ENCODE assay signal across 17 mouse cellular contexts in the genomic region with DNA sequence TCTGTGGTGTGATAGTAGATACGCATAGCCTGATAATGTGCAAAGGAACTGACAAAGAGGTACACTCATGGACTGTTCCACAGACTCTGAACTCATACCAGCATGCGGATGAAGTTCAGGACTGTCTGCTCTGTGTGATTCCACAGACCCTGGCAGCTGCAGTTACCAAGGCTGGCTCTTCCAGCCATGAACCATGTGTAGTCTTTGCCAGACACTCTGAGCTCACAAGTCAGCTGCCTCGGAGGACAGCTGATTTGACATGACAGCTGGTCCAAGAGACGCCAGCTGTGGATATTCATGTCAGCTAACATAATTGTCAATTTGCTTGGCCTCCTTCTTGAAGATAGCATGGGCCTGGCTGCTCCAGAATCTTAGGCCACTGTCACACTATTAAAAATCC. TPM values are rescaled to one million over a fixed set of nuclear protein-coding genes. Genes with fewer than 3 reads are reported as not detected.
A peak's percentile ranks its signal among the peaks of the same experiment; 100 is the strongest.
DNase-seq lines count a peak whose midpoint lies in the region; ATAC-seq and TF ChIP-seq lines count a peak whose summit lies in the region.
"Had no signal": no experiment of that assay in that cellular context is flagged by ENCODE, and none has a peak within 500 bp of the region (broad histone marks: within the 10 kb centered on the region; RNA-seq: fewer than 3 reads in every experiment).

No protein-coding gene starts in this region.

- no peak for DNase-seq in forebrain, postnatal 0 days
- peak; percentile 80 for DNase-seq in midbrain, postnatal 0 days (ENCODE audit: low spot score)
- no peak for DNase-seq in urinary bladder, adult 2 months (ENCODE audit: low spot score)
- DNase-seq in frontal cortex, postnatal 14 days (ENCODE audit: low spot score in 2 of 2) = no peak
- no peak for DNase-seq in frontal cortex, adult 2 months (ENCODE audit: extremely low spot score in 1 of 2, low spot score in 1 of 2)
- DNase-seq: adrenal gland, postnatal 14 days; cerebellum, adult 9-11 months; right cerebral cortex, postnatal 25 days had no signal

- 75% methylated on average over 4 of the region's 4 CpGs for WGBS in forebrain, postnatal 0 days
- WGBS in forebrain, embryonic 12.5 days = 93% methylated on average over 4 of the region's 4 CpGs
- WGBS in midbrain, postnatal 0 days = 81% methylated on average over 4 of the region's 4 CpGs
- 83% methylated on average over 4 of the region's 4 CpGs for WGBS in midbrain, embryonic 15.5 days
- WGBS in limb, embryonic 15.5 days = 80% methylated on average over 4 of the region's 4 CpGs

- H3K9ac ChIP-seq in forebrain, postnatal 0 days = no peak overlapping the region
- H3K9ac ChIP-seq in forebrain, embryonic 12.5 days = no peak overlapping the region
- H3K9ac ChIP-seq in midbrain, postnatal 0 days (replicated peaks; ENCODE audit: low read length, poor library complexity, severe bottlenecking) = no peak overlapping the region
- no peak overlapping the region for H3K9ac ChIP-seq in midbrain, embryonic 15.5 days
- H3K9ac ChIP-seq in limb, embryonic 15.5 days = no peak overlapping the region

- no peaks in the 10 kb centered on the region for H3K9me3 ChIP-seq in forebrain, postnatal 0 days (ENCODE audit: low read length)
- no peaks in the 10 kb centered on the region for H3K9me3 ChIP-seq in forebrain, embryonic 12.5 days
- no peaks in the 10 kb centered on the region for H3K9me3 ChIP-seq in midbrain, postnatal 0 days (ENCODE audit: low read length)
- H3K9me3 ChIP-seq in midbrain, embryonic 15.5 days = no peaks in the 10 kb centered on the region
- H3K9me3 ChIP-seq in limb, embryonic 15.5 days = no peaks in the 10 kb centered on the region

- peak; percentile 67 for ATAC-seq in forebrain, postnatal 0 days
- no peak for ATAC-seq in forebrain, embryonic 12.5 days (ENCODE audit: low FRiP score)
- ATAC-seq in midbrain, postnatal 0 days (ENCODE audit: low FRiP score) = no peak; the same call in 1 of the 2 replicates
- no peak for ATAC-seq in midbrain, embryonic 15.5 days (replicated peaks)
- peak; percentile 71; the same call in 1 of the 2 replicates for ATAC-seq in limb, embryonic 15.5 days (ENCODE audit: insufficient number of reproducible peaks, low FRiP score, low TSS enrichment, low read depth)
- ATAC-seq: Patski had no signal

- no peak overlapping the region for H3K4me2 ChIP-seq in forebrain, postnatal 0 days (ENCODE audit: low read depth)
- H3K4me2 ChIP-seq in forebrain, embryonic 12.5 days = no peak overlapping the region
- no peak overlapping the region for H3K4me2 ChIP-seq in midbrain, postnatal 0 days (ENCODE audit: low read depth, low read length, poor library complexity, severe bottlenecking)
- H3K4me2 ChIP-seq in midbrain, embryonic 15.5 days = no peak overlapping the region
- H3K4me2 ChIP-seq in limb, embryonic 15.5 days = no peak overlapping the region

- TF ChIP-seq CTCF in forebrain, postnatal 0 days (IDR thresholded peaks at IDR 0.05; ENCODE audit: low read depth) = no peak
- TF ChIP-seq CTCF in midbrain, postnatal 0 days (IDR thresholded peaks at IDR 0.05) = no peak

- no peaks in the 10 kb centered on the region for H3K4me1 ChIP-seq in forebrain, postnatal 0 days (ENCODE audit: insufficient read depth)
- H3K4me1 ChIP-seq in forebrain, embryonic 12.5 days = no peaks in the 10 kb centered on the region
- H3K4me1 ChIP-seq in midbrain, postnatal 0 days (ENCODE audit: insufficient read depth, low read length) = no peaks in the 10 kb centered on the region
- no peaks in the 10 kb centered on the region for H3K4me1 ChIP-seq in midbrain, embryonic 15.5 days
- no peaks in the 10 kb centered on the region for H3K4me1 ChIP-seq in limb, embryonic 15.5 days

- no peaks in the 10 kb centered on the region for H3K36me3 ChIP-seq in forebrain, postnatal 0 days (ENCODE audit: insufficient read depth)
- no peaks in the 10 kb centered on the region for H3K36me3 ChIP-seq in forebrain, embryonic 12.5 days (replicated peaks)
- no peaks in the 10 kb centered on the region for H3K36me3 ChIP-seq in midbrain, postnatal 0 days (ENCODE audit: insufficient read depth, low read length)
- no peaks in the 10 kb centered on the region for H3K36me3 ChIP-seq in midbrain, embryonic 15.5 days (replicated peaks)
- H3K36me3 ChIP-seq in limb, embryonic 15.5 days = no peaks in the 10 kb centered on the region

- H3K27ac ChIP-seq in forebrain, postnatal 0 days (ENCODE audit: low read depth, low read length) = no peak overlapping the region
- H3K27ac ChIP-seq in forebrain, embryonic 12.5 days = no peak overlapping the region
- no peak overlapping the region for H3K27ac ChIP-seq in midbrain, postnatal 0 days (ENCODE audit: low read depth, low read length)
- H3K27ac ChIP-seq in midbrain, embryonic 15.5 days = no peak overlapping the region
- no peak overlapping the region for H3K27ac ChIP-seq in limb, embryonic 15.5 days
- H3K27ac ChIP-seq: stomach, postnatal 0 days had no signal

- no peaks in the 10 kb centered on the region for H3K27me3 ChIP-seq in forebrain, postnatal 0 days (ENCODE audit: insufficient read depth, low read length)
- no peaks in the 10 kb centered on the region for H3K27me3 ChIP-seq in forebrain, embryonic 12.5 days
- no peaks in the 10 kb centered on the region for H3K27me3 ChIP-seq in midbrain, postnatal 0 days (ENCODE audit: insufficient read depth, low read length)
- no peaks in the 10 kb centered on the region for H3K27me3 ChIP-seq in midbrain, embryonic 15.5 days (replicated peaks)
- H3K27me3 ChIP-seq in limb, embryonic 15.5 days = no peaks in the 10 kb centered on the region
- H3K27me3 ChIP-seq: Patski had no signal

- H3K4me3 ChIP-seq in forebrain, postnatal 0 days (ENCODE audit: low read depth, low read length) = no peak overlapping the region
- no peak overlapping the region for H3K4me3 ChIP-seq in forebrain, embryonic 12.5 days (replicated peaks)
- H3K4me3 ChIP-seq in midbrain, postnatal 0 days (ENCODE audit: low read depth, low read length) = no peak overlapping the region
- no peak overlapping the region for H3K4me3 ChIP-seq in midbrain, embryonic 15.5 days
- H3K4me3 ChIP-seq in limb, embryonic 15.5 days = no peak overlapping the region

RNA-seq across cellular contexts. Expression of a gene that starts 39.1 kb away (rescaled TPM):
- not detected in 2 replicates for total RNA-seq in forebrain, postnatal 0 days (2014; rRNA removed)
- polyA plus RNA-seq in forebrain, postnatal 0 days (2015; fragmentation: Nextera tagmentation; extraction: Ambion mirVana) = not detected in 2 replicates
- polyA plus RNA-seq in forebrain, embryonic 12.5 days (2016; fragmentation: Nextera tagmentation; extraction: Ambion mirVana) = not detected in 2 replicates
- total RNA-seq in midbrain, postnatal 0 days (2014; rRNA removed) = not detected in 2 replicates
- not detected in 2 replicates for polyA plus RNA-seq in midbrain, postnatal 0 days (2015; fragmentation: Nextera tagmentation; extraction: Ambion mirVana)
- polyA plus RNA-seq in midbrain, embryonic 15.5 days (2015; fragmentation: Nextera tagmentation; extraction: Ambion mirVana) = not detected in 2 replicates
- polyA plus RNA-seq in limb, embryonic 15.5 days (2015; fragmentation: Nextera tagmentation; extraction: Ambion mirVana) = not detected in 2 replicates
- polyA plus RNA-seq in urinary bladder, adult 2 months (2012; rRNA removed) = not detected in 2 replicates
- polyA plus RNA-seq in frontal cortex, adult 2 months (2012; rRNA removed) = not detected in 2 replicates
- total RNA-seq: adrenal gland, postnatal 14 days; hematopoietic stem cell, adult 5-6 weeks; left cerebral cortex, postnatal 36 days; megakaryocyte, adult 5-6 weeks had no signal
- polyA plus RNA-seq: neural tube, embryonic 11.5 days; Patski had no signal

RNA-seq across cellular contexts. Expression of a gene that starts 39.8 kb away (rescaled TPM):
- 6.3 and 6.9 TPM in 2 replicates for total RNA-seq in forebrain, postnatal 0 days (2014; rRNA removed)
- 8.8 and 11.7 TPM in 2 replicates for polyA plus RNA-seq in forebrain, postnatal 0 days (2015; fragmentation: Nextera tagmentation; extraction: Ambion mirVana)
- 7.0 and 7.4 TPM in 2 replicates for polyA plus RNA-seq in forebrain, embryonic 12.5 days (2016; fragmentation: Nextera tagmentation; extraction: Ambion mirVana)
- total RNA-seq in midbrain, postnatal 0 days (2014; rRNA removed) = 3.5 and 10.7 TPM in 2 replicates
- 6.1 and 6.7 TPM in 2 replicates for polyA plus RNA-seq in midbrain, postnatal 0 days (2015; fragmentation: Nextera tagmentation; extraction: Ambion mirVana)
- polyA plus RNA-seq in midbrain, embryonic 15.5 days (2015; fragmentation: Nextera tagmentation; extraction: Ambion mirVana) = 9.8 and 10.5 TPM in 2 replicates
- polyA plus RNA-seq in limb, embryonic 15.5 days (2015; fragmentation: Nextera tagmentation; extraction: Ambion mirVana) = 15.8 and 23.2 TPM in 2 replicates
- polyA plus RNA-seq in urinary bladder, adult 2 months (2012; rRNA removed) = 5.9 and 6.7 TPM in 2 replicates
- polyA plus RNA-seq in frontal cortex, adult 2 months (2012; rRNA removed) = 10.8 and 12.8 TPM in 2 replicates
- total RNA-seq: hematopoietic stem cell, adult 5-6 weeks; megakaryocyte, adult 5-6 weeks had no signal

Comparison
In these comparisons a context has a peak if more than half of its experiments do, and no peak if none do; other contexts are left out.
1. ATAC-seq: peak in forebrain, postnatal 0 days (single experiment) and limb, embryonic 15.5 days (single experiment); none in forebrain, embryonic 12.5 days (single experiment), midbrain, postnatal 0 days (single experiment) and midbrain, embryonic 15.5 days (single experiment).